Mouse (Mus musculus): Measurements from ENCODE around the gene Olfr571. TPM values are rescaled to one million over a fixed set of nuclear protein-coding genes. Genes with fewer than 3 reads are reported as not detected.

Gene Olfr571
- polyA plus RNA-seq, 1 experiment from 2014 or later, result not detected

- no peaks in the 10 kb centered on the region for H3K27me3 ChIP-seq
- H3K9ac ChIP-seq, result no peak overlapping the region
- H3K36me3 ChIP-seq, result no peaks in the 10 kb centered on the region
- no peak overlapping the region for H3K4me2 ChIP-seq
- H3K27ac ChIP-seq (replicated peaks), result no peak overlapping the region
- H3K4me3 ChIP-seq, result no peak overlapping the region
- no peak for ATAC-seq (ENCODE audit: low FRiP score, low read depth)
- 53% methylated on average over 1 of the region's 1 CpGs for WGBS
- H3K4me1 ChIP-seq (replicated peaks), result no peaks in the 10 kb centered on the region
- H3K9me3 ChIP-seq, result no peaks in the 10 kb centered on the region
These were observed 2.1 kb downstream of the Olfr571 start for GRCm38 (mm10) chr7:102915261-102915660.

GRCm38 (mm10) chr7:102890782-102891181 is 26.6 kb downstream of the Olfr571 start, which contains the start of gene Olfr569:
TSS of gene Olfr569 (minus strand) at chr7:102890882.
- Histone ChIP-seq H3K4me1 (replicated peaks) (no peaks in the 10 kb centered on the region), H3K9me3 (no peaks in the 10 kb centered on the region)

GRCm38 (mm10) chr7:102876822-102877221 is 40.5 kb downstream of the Olfr571 start, which contains the start of gene Olfr568:
TSS of gene Olfr568 (plus strand) at chr7:102877122.
- H3K9me3 ChIP-seq, result no peaks in the 10 kb centered on the region
- no peak for ATAC-seq (ENCODE audit: low FRiP score, low read depth)
- no peak within 1 kb of the TSS for H3K9ac ChIP-seq
- no peaks in the 10 kb centered on the region for H3K4me1 ChIP-seq (replicated peaks)
- H3K36me3 ChIP-seq, result no peaks in the 10 kb centered on the region
- H3K27ac ChIP-seq (replicated peaks), result no peak within 1 kb of the TSS
- H3K27me3 ChIP-seq, result no peaks in the 10 kb centered on the region
- H3K4me3 ChIP-seq, result no peak within 1 kb of the TSS
- no peak within 1 kb of the TSS for H3K4me2 ChIP-seq

More at GRCm38 (mm10) chr7:102890782-102891181, 26.6 kb downstream of the Olfr571 start, which contains the start of gene Olfr569:
- Histone ChIP-seq H3K27ac (replicated peaks) (no peak within 1 kb of the TSS), H3K4me2 (no peak within 1 kb of the TSS), H3K9ac (no peak within 1 kb of the TSS), H3K36me3 (no peaks in the 10 kb centered on the region), H3K27me3 (no peaks in the 10 kb centered on the region), H3K4me3 (no peak within 1 kb of the TSS)
- 78% methylated on average over 3 of the region's 3 CpGs for WGBS
- ATAC-seq (ENCODE audit: low FRiP score, low read depth), result no peak

- Histone ChIP-seq H3K9me3 (no peaks in the 10 kb centered on the region), H3K27me3 (no peaks in the 10 kb centered on the region), H3K36me3 (no peaks in the 10 kb centered on the region), H3K4me1 (replicated peaks) (no peaks in the 10 kb centered on the region), H3K27ac (replicated peaks) (no peak within 1 kb of the TSS), H3K4me2 (no peak within 1 kb of the TSS), H3K9ac (no peak within 1 kb of the TSS), H3K4me3 (no peak within 1 kb of the TSS)
- 79% methylated on average over 1 of the region's 1 CpGs for whole genome bisulfite sequencing
- no peak for ATAC-seq (ENCODE audit: low FRiP score, low read depth)
These were observed 58.7 kb downstream of the Olfr571 start, which contains the start of gene Olfr566 for GRCm38 (mm10) chr7:102858665-102859064. TSS of gene Olfr566 (minus strand) at chr7:102858765.

GRCm38 (mm10) chr7:102855807-102856206 is 61.5 kb downstream of the Olfr571 start:
- Histone ChIP-seq H3K27me3 (no peaks in the 10 kb centered on the region), H3K36me3 (no peaks in the 10 kb centered on the region), H3K4me3 (no peak overlapping the region), H3K27ac (replicated peaks) (no peak overlapping the region), H3K4me1 (replicated peaks) (no peaks in the 10 kb centered on the region), H3K4me2 (no peak overlapping the region), H3K9ac (no peak overlapping the region), H3K9me3 (no peaks in the 10 kb centered on the region)
- ATAC-seq (ENCODE audit: low FRiP score, low read depth), result no peak

Other genes with a start within 250 kb of the Olfr571 start
- gene Trim68, start 230.2 kb downstream of the Olfr571 start, polyA plus RNA-seq (2015; fragmentation: Nextera tagmentation; extraction: Ambion mirVana), result 6.5 and 7.0 TPM in 2 replicates
- gene Olfr557, start 221.6 kb downstream of the Olfr571 start, polyA plus RNA-seq (2015; fragmentation: Nextera tagmentation; extraction: Ambion mirVana), result not detected in 2 replicates
- gene Olfr558, start 215.3 kb downstream of the Olfr571 start, polyA plus RNA-seq (2015; fragmentation: Nextera tagmentation; extraction: Ambion mirVana), result 0.13 and 0.14 TPM in 2 replicates
- gene Olfr33, start 198.5 kb downstream of the Olfr571 start, polyA plus RNA-seq (2015; fragmentation: Nextera tagmentation; extraction: Ambion mirVana), result not detected in 2 replicates
- gene Olfr559, start 190.0 kb downstream of the Olfr571 start, polyA plus RNA-seq (2015; fragmentation: Nextera tagmentation; extraction: Ambion mirVana), result not detected in 2 replicates
- gene Olfr560, start 158.2 kb downstream of the Olfr571 start, polyA plus RNA-seq (2015; fragmentation: Nextera tagmentation; extraction: Ambion mirVana), result not detected in 2 replicates
- 0.12 TPM in 1 of 2 replicates, not detected in the other for gene Olfr78, start 158.1 kb downstream of the Olfr571 start, polyA plus RNA-seq (2015; fragmentation: Nextera tagmentation; extraction: Ambion mirVana)
- not detected in 2 replicates for gene Olfr561, start 146.3 kb downstream of the Olfr571 start, polyA plus RNA-seq (2015; fragmentation: Nextera tagmentation; extraction: Ambion mirVana)
- gene Olfr564, start 114.1 kb downstream of the Olfr571 start, polyA plus RNA-seq (2015; fragmentation: Nextera tagmentation; extraction: Ambion mirVana), result not detected in 2 replicates
- not detected in 2 replicates for gene Olfr566, start 58.8 kb downstream of the Olfr571 start, polyA plus RNA-seq (2015; fragmentation: Nextera tagmentation; extraction: Ambion mirVana)
- not detected in 2 replicates for gene Olfr568, start 40.4 kb downstream of the Olfr571 start, polyA plus RNA-seq (2015; fragmentation: Nextera tagmentation; extraction: Ambion mirVana)
- not detected in 2 replicates for gene Olfr569, start 26.7 kb downstream of the Olfr571 start, polyA plus RNA-seq (2015; fragmentation: Nextera tagmentation; extraction: Ambion mirVana)
- 0.14 TPM in 1 of 2 replicates, not detected in the other for gene Olfr570, start 23.0 kb downstream of the Olfr571 start, polyA plus RNA-seq (2015; fragmentation: Nextera tagmentation; extraction: Ambion mirVana)
- not detected in 2 replicates for gene Olfr572, start 6.9 kb upstream of the Olfr571 start, polyA plus RNA-seq (2015; fragmentation: Nextera tagmentation; extraction: Ambion mirVana)
- gene Olfr573-ps1, start 25.0 kb upstream of the Olfr571 start, polyA plus RNA-seq (2015; fragmentation: Nextera tagmentation; extraction: Ambion mirVana), result not detected in 2 replicates
- not detected in 2 replicates for gene Olfr574, start 30.9 kb upstream of the Olfr571 start, polyA plus RNA-seq (2015; fragmentation: Nextera tagmentation; extraction: Ambion mirVana)
- not detected in 2 replicates for gene Olfr575, start 41.2 kb upstream of the Olfr571 start, polyA plus RNA-seq (2015; fragmentation: Nextera tagmentation; extraction: Ambion mirVana)
- gene Olfr576, start 45.1 kb upstream of the Olfr571 start, polyA plus RNA-seq (2015; fragmentation: Nextera tagmentation; extraction: Ambion mirVana), result not detected in 2 replicates
- not detected in 2 replicates for gene Olfr577, start 58.4 kb upstream of the Olfr571 start, polyA plus RNA-seq (2015; fragmentation: Nextera tagmentation; extraction: Ambion mirVana)
- gene Olfr578, start 71.8 kb upstream of the Olfr571 start, polyA plus RNA-seq (2015; fragmentation: Nextera tagmentation; extraction: Ambion mirVana), result not detected in 2 replicates
- not detected in 2 replicates for gene Olfr582, start 120.5 kb upstream of the Olfr571 start, polyA plus RNA-seq (2015; fragmentation: Nextera tagmentation; extraction: Ambion mirVana)
- gene Olfr583, start 133.8 kb upstream of the Olfr571 start, polyA plus RNA-seq (2015; fragmentation: Nextera tagmentation; extraction: Ambion mirVana), result not detected in 2 replicates
- not detected in 2 replicates for gene Olfr584, start 164.3 kb upstream of the Olfr571 start, polyA plus RNA-seq (2015; fragmentation: Nextera tagmentation; extraction: Ambion mirVana)
- not detected in 2 replicates for gene Olfr585, start 180.2 kb upstream of the Olfr571 start, polyA plus RNA-seq (2015; fragmentation: Nextera tagmentation; extraction: Ambion mirVana)
- not detected in 2 replicates for gene Olfr586, start 208.1 kb upstream of the Olfr571 start, polyA plus RNA-seq (2015; fragmentation: Nextera tagmentation; extraction: Ambion mirVana)
- gene Olfr588-ps1, start 223.3 kb upstream of the Olfr571 start, polyA plus RNA-seq (2015; fragmentation: Nextera tagmentation; extraction: Ambion mirVana), result not detected in 2 replicates
- gene Olfr589, start 238.8 kb upstream of the Olfr571 start, polyA plus RNA-seq (2015; fragmentation: Nextera tagmentation; extraction: Ambion mirVana), result not detected in 2 replicates